Mouse (Mus musculus): ENCODE measurements around the gene Noct.

- no peak for TF ChIP-seq CTCF (conservative IDR thresholded peaks at IDR 0.05 in 1 of 2, IDR thresholded peaks at IDR 0.05 in 1 of 2; ENCODE audit: low read depth in 2 of 2, low read length in 2 of 2)
- TF ChIP-seq HCFC1 (IDR thresholded peaks at IDR 0.05; ENCODE audit: low read depth, low read length): no peak
- TF ChIP-seq MAFK (IDR thresholded peaks at IDR 0.05; ENCODE audit: insufficient replicate concordance, low read length): no peak
- TF ChIP-seq TBP (conservative IDR thresholded peaks at IDR 0.05; ENCODE audit: low read depth, low read length): no peak
- TF ChIP-seq ZKSCAN1 (IDR thresholded peaks at IDR 0.05; ENCODE audit: borderline replicate concordance, low read depth, low read length): no peak
- TF ChIP-seq RCOR1 (conservative IDR thresholded peaks at IDR 0.05; ENCODE audit: low read depth, low read length): no peak
- TF ChIP-seq POLR2A (IDR thresholded peaks at IDR 0.05; ENCODE audit: low read depth, low read length): no peak
- no peak for TF ChIP-seq GABPA (IDR thresholded peaks at IDR 0.05; ENCODE audit: insufficient replicate concordance, low read depth, low read length)
- no peak for TF ChIP-seq MYC (IDR thresholded peaks at IDR 0.05; ENCODE audit: low read depth, low read length)
- TF ChIP-seq ETS1 (conservative IDR thresholded peaks at IDR 0.05; ENCODE audit: low read depth, low read length): no peak
- no peak for TF ChIP-seq BHLHE40 (IDR thresholded peaks at IDR 0.05; ENCODE audit: low read depth, low read length)
- no peak for TF ChIP-seq TCF12 (IDR thresholded peaks at IDR 0.05; ENCODE audit: low read depth, low read length)
These were observed 14.5 kb upstream of the Noct start for GRCm38 (mm10) chr3:51209503-51210314.

Data from CH12.LX (cell line).